Mouse (Mus musculus): ENCODE measurements at regions not wholly inside any gene's neighbourhood (a gene's known extent, or its start where the extent isn't known, plus 50 kb on each side); places are given as distances from the start of the nearest gene placed in this dataset.

GRCm38 (mm10) chr1:120817563-120817962 lies 215.3 kb downstream of the En1 start:
- Histone ChIP-seq H3K27me3 (ENCODE audit: control insufficient read depth, insufficient read depth, low read length) (no peaks in the 10 kb centered on the region), H3K4me3 (ENCODE audit: low read depth, low read length) (no peak overlapping the region), H3K27ac (ENCODE audit: low read depth, low read length) (no peak overlapping the region), H3K9me3 (replicated peaks; ENCODE audit: control insufficient read depth, low read length) (no peaks in the 10 kb centered on the region), H3K36me3 (ENCODE audit: control insufficient read depth, insufficient read depth, low read length) (no peaks in the 10 kb centered on the region), H3K4me1 (ENCODE audit: control insufficient read depth, insufficient read depth, low read length) (no peaks in the 10 kb centered on the region), H3K9ac (ENCODE audit: low read depth, low read length) (no peak overlapping the region), H3K4me2 (no peak overlapping the region)
- no peak for ATAC-seq (replicated peaks; ENCODE audit: insufficient number of reproducible peaks, low FRiP score, low TSS enrichment)
- 24% methylated on average over 1 of the region's 1 CpGs for WGBS (ENCODE audit: insufficient replicate concordance)

- H3K9me3 ChIP-seq (replicated peaks; ENCODE audit: control insufficient read depth, low read length), result no peaks in the 10 kb centered on the region
- ATAC-seq (replicated peaks; ENCODE audit: insufficient number of reproducible peaks, low FRiP score, low TSS enrichment), result no peak
- 50% methylated on average over 1 of the region's 1 CpGs for WGBS (ENCODE audit: insufficient replicate concordance)
Measured at GRCm38 (mm10) chr1:120831975-120832374, 229.8 kb downstream of the En1 start.

DNA sequence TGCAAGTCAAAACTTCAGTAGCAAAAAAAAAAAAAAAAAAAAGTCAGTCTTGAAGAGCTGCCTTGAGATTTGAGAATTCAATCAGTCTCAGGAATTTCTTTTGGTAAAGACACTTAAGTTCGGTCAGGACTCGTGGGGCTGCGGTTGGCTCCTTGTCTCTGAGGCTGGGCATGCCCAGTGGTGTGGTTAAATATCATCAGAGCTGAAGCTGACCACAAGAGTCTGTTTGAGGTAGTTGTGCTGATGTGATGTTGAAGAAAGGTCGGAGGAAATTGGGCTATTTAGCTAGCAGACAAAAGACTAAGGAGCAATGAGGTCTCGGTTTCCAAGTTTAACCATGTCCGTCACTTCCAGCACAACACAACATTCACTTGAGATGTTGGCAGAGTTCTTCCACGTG lies 240.4 kb downstream of the En1 start:
- no peak for ATAC-seq (replicated peaks; ENCODE audit: insufficient number of reproducible peaks, low FRiP score, low TSS enrichment)
- WGBS (ENCODE audit: insufficient replicate concordance), result 66% methylated on average over 7 of the region's 7 CpGs

More at GRCm38 (mm10) chr1:120831975-120832374, 229.8 kb downstream of the En1 start:
- no peak overlapping the region for H3K9ac ChIP-seq (ENCODE audit: low read depth, low read length)
- no peak overlapping the region for H3K4me3 ChIP-seq (ENCODE audit: low read depth, low read length)
- no peaks in the 10 kb centered on the region for H3K4me1 ChIP-seq (ENCODE audit: control insufficient read depth, insufficient read depth, low read length)
- no peak overlapping the region for H3K27ac ChIP-seq (ENCODE audit: low read depth, low read length)
- no peaks in the 10 kb centered on the region for H3K27me3 ChIP-seq (ENCODE audit: control insufficient read depth, insufficient read depth, low read length)
- no peak overlapping the region for H3K4me2 ChIP-seq
- H3K36me3 ChIP-seq (ENCODE audit: control insufficient read depth, insufficient read depth, low read length), result no peaks in the 10 kb centered on the region

DNA sequence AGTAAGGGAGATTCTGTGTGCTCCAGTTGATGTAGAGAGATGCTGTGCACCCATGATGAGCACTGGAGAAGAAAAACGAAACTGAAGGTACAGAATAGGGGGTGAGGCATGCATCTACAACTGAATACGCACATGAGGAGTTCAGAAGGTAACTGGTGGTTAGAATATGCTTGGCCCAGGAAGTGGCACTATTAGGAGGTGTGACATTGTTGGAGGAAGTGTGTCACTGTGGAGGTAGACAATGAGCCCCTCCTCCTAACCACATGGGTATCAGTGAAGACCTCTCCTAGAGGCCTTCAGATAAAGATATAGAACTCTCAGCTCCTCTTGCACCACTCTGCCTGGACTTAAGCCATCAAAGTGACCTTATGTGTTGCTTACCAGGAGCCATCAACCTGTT lies 243.9 kb downstream of the En1 start:
- no peak overlapping the region for H3K27ac ChIP-seq (ENCODE audit: low read depth, low read length)
- WGBS (ENCODE audit: insufficient replicate concordance), result 67% methylated on average over 2 of the region's 2 CpGs
- no peak overlapping the region for H3K4me3 ChIP-seq (ENCODE audit: low read depth, low read length)
- H3K36me3 ChIP-seq (ENCODE audit: control insufficient read depth, insufficient read depth, low read length), result no peaks in the 10 kb centered on the region
- H3K9ac ChIP-seq (ENCODE audit: low read depth, low read length), result no peak overlapping the region
- H3K4me2 ChIP-seq, result no peak overlapping the region
- no peaks in the 10 kb centered on the region for H3K9me3 ChIP-seq (replicated peaks; ENCODE audit: control insufficient read depth, low read length)
- ATAC-seq (replicated peaks; ENCODE audit: insufficient number of reproducible peaks, low FRiP score, low TSS enrichment), result no peak
- peaks cover 3% of the 10 kb centered on the region; the same call in 1 of the 2 replicates for H3K27me3 ChIP-seq (ENCODE audit: control insufficient read depth, insufficient read depth, low read length)
- peaks cover 2% of the 10 kb centered on the region; the same call in 1 of the 2 replicates for H3K4me1 ChIP-seq (ENCODE audit: control insufficient read depth, insufficient read depth, low read length)

More for the DNA sequence above, 240.4 kb downstream of the En1 start:
- Histone ChIP-seq H3K9ac (ENCODE audit: low read depth, low read length) (no peak overlapping the region), H3K36me3 (ENCODE audit: control insufficient read depth, insufficient read depth, low read length) (no peaks in the 10 kb centered on the region), H3K4me1 (ENCODE audit: control insufficient read depth, insufficient read depth, low read length) (no peaks in the 10 kb centered on the region), H3K27ac (ENCODE audit: low read depth, low read length) (no peak overlapping the region), H3K27me3 (ENCODE audit: control insufficient read depth, insufficient read depth, low read length) (no peaks in the 10 kb centered on the region), H3K4me3 (ENCODE audit: low read depth, low read length) (no peak overlapping the region), H3K4me2 (no peak overlapping the region), H3K9me3 (replicated peaks; ENCODE audit: control insufficient read depth, low read length) (no peaks in the 10 kb centered on the region)

- Histone ChIP-seq H3K4me1 (ENCODE audit: control insufficient read depth, insufficient read depth, low read length) (peaks cover 2% of the 10 kb centered on the region; the same call in 1 of the 2 replicates), H3K36me3 (ENCODE audit: control insufficient read depth, insufficient read depth, low read length) (no peaks in the 10 kb centered on the region), H3K4me3 (ENCODE audit: low read depth, low read length) (no peak overlapping the region), H3K27ac (ENCODE audit: low read depth, low read length) (no peak overlapping the region), H3K9ac (ENCODE audit: low read depth, low read length) (no peak overlapping the region), H3K4me2 (no peak overlapping the region), H3K27me3 (ENCODE audit: control insufficient read depth, insufficient read depth, low read length) (peaks cover 3% of the 10 kb centered on the region; the same call in 1 of the 2 replicates), H3K9me3 (replicated peaks; ENCODE audit: control insufficient read depth, low read length) (no peaks in the 10 kb centered on the region)
- 66% methylated on average over 6 of the region's 6 CpGs for WGBS (ENCODE audit: insufficient replicate concordance)
- ATAC-seq (replicated peaks; ENCODE audit: insufficient number of reproducible peaks, low FRiP score, low TSS enrichment), result no peak
Measured at GRCm38 (mm10) chr1:120851860-120852503, 249.8 kb downstream of the En1 start.

DNA sequence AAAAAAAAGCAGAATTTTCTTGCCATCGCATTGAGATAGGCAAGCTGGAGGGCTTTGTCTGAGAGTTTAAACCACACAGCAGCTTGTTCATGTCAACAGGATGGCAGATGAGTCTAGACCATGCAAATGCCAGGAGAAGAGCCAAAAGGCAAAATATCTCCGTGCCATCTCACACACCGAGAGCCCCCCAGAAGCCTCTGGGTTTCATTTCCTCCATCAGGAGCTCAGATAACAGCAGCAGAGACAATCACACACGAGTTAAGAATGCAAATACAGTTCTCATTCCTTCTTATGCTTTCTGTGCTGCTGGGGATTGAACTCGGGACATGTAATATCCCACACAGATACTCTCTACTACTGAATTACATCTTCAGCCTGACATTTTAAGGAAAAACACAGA lies 255.3 kb downstream of the En1 start:
- H3K9ac ChIP-seq (ENCODE audit: low read depth, low read length), result no peak overlapping the region
- no peaks in the 10 kb centered on the region for H3K4me1 ChIP-seq (ENCODE audit: control insufficient read depth, insufficient read depth, low read length)
- H3K36me3 ChIP-seq (ENCODE audit: control insufficient read depth, insufficient read depth, low read length), result no peaks in the 10 kb centered on the region
- ATAC-seq (replicated peaks; ENCODE audit: insufficient number of reproducible peaks, low FRiP score, low TSS enrichment), result no peak
- no peak overlapping the region for H3K4me2 ChIP-seq
- no peaks in the 10 kb centered on the region for H3K27me3 ChIP-seq (ENCODE audit: control insufficient read depth, insufficient read depth, low read length)
- WGBS (ENCODE audit: insufficient replicate concordance), result 46% methylated on average over 5 of the region's 5 CpGs
- no peaks in the 10 kb centered on the region for H3K9me3 ChIP-seq (replicated peaks; ENCODE audit: control insufficient read depth, low read length)
- H3K4me3 ChIP-seq (ENCODE audit: low read depth, low read length), result no peak overlapping the region
- H3K27ac ChIP-seq (ENCODE audit: low read depth, low read length), result no peak overlapping the region

DNA sequence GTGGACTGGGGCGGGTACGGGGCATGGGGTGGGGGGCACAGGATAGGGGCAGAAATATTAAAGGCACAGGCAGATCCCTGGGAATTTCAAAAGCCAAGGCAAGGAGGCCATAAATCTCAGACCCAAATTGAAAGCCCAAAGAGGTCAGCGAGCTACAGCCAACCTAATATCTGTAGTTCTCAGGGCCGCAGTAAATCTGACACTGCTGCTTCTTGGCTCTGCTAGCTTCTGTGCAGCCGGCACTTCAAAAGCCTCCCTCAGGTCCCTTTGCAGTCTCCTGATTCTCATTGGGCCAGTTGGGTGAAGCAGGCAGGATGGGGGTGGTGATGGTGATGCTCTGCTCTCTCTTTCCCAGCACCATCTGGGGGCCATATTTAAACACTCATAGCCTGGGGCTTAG lies 257.3 kb downstream of the En1 start:
- Histone ChIP-seq H3K4me1 (ENCODE audit: control insufficient read depth, insufficient read depth, low read length) (no peaks in the 10 kb centered on the region), H3K4me3 (ENCODE audit: low read depth, low read length) (no peak overlapping the region), H3K4me2 (no peak overlapping the region), H3K9me3 (replicated peaks; ENCODE audit: control insufficient read depth, low read length) (no peaks in the 10 kb centered on the region), H3K27me3 (ENCODE audit: control insufficient read depth, insufficient read depth, low read length) (no peaks in the 10 kb centered on the region), H3K27ac (ENCODE audit: low read depth, low read length) (no peak overlapping the region), H3K36me3 (ENCODE audit: control insufficient read depth, insufficient read depth, low read length) (no peaks in the 10 kb centered on the region), H3K9ac (ENCODE audit: low read depth, low read length) (no peak overlapping the region)
- no peak for ATAC-seq (replicated peaks; ENCODE audit: insufficient number of reproducible peaks, low FRiP score, low TSS enrichment)
- WGBS (ENCODE audit: insufficient replicate concordance), result 58% methylated on average over 5 of the region's 5 CpGs

- Histone ChIP-seq H3K9ac (ENCODE audit: low read depth, low read length) (no peak overlapping the region), H3K4me3 (ENCODE audit: low read depth, low read length) (no peak overlapping the region), H3K36me3 (ENCODE audit: control insufficient read depth, insufficient read depth, low read length) (no peaks in the 10 kb centered on the region), H3K4me1 (ENCODE audit: control insufficient read depth, insufficient read depth, low read length) (no peaks in the 10 kb centered on the region), H3K27me3 (ENCODE audit: control insufficient read depth, insufficient read depth, low read length) (no peaks in the 10 kb centered on the region), H3K4me2 (no peak overlapping the region), H3K27ac (ENCODE audit: low read depth, low read length) (no peak overlapping the region), H3K9me3 (replicated peaks; ENCODE audit: control insufficient read depth, low read length) (no peaks in the 10 kb centered on the region)
- no peak for ATAC-seq (replicated peaks; ENCODE audit: insufficient number of reproducible peaks, low FRiP score, low TSS enrichment)
- WGBS (ENCODE audit: insufficient replicate concordance), result 73% methylated on average over 7 of the region's 7 CpGs
Measured at GRCm38 (mm10) chr1:120872554-120872953, 270.3 kb downstream of the En1 start.

GRCm38 (mm10) chr1:120882959-120883549 lies 280.8 kb downstream of the En1 start:
- H3K9me3 ChIP-seq (replicated peaks; ENCODE audit: control insufficient read depth, low read length), result no peaks in the 10 kb centered on the region
- H3K9ac ChIP-seq (ENCODE audit: low read depth, low read length), result no peak overlapping the region
- no peaks in the 10 kb centered on the region for H3K36me3 ChIP-seq (ENCODE audit: control insufficient read depth, insufficient read depth, low read length)
- H3K27ac ChIP-seq (ENCODE audit: low read depth, low read length), result no peak overlapping the region
- no peak for ATAC-seq (replicated peaks; ENCODE audit: insufficient number of reproducible peaks, low FRiP score, low TSS enrichment)
- no peaks in the 10 kb centered on the region for H3K27me3 ChIP-seq (ENCODE audit: control insufficient read depth, insufficient read depth, low read length)
- no peak overlapping the region for H3K4me3 ChIP-seq (ENCODE audit: low read depth, low read length)
- WGBS (ENCODE audit: insufficient replicate concordance), result 86% methylated on average over 10 of the region's 10 CpGs
- no peaks in the 10 kb centered on the region for H3K4me1 ChIP-seq (ENCODE audit: control insufficient read depth, insufficient read depth, low read length)
- H3K4me2 ChIP-seq, result no peak overlapping the region
